Mouse (Mus musculus) 3134 (cell line): ENCODE data around the gene Mcts2.

Experiments
- DNase-seq: peaks from one replicate; pipeline ENCODE4 v3.0.0-alpha.2; 2011; ENCODE audit warnings: low spot score; ENCODE audit not compliant: insufficient read length; ENCODE audit errors: extremely low read depth

Gene Mcts2

DNA sequence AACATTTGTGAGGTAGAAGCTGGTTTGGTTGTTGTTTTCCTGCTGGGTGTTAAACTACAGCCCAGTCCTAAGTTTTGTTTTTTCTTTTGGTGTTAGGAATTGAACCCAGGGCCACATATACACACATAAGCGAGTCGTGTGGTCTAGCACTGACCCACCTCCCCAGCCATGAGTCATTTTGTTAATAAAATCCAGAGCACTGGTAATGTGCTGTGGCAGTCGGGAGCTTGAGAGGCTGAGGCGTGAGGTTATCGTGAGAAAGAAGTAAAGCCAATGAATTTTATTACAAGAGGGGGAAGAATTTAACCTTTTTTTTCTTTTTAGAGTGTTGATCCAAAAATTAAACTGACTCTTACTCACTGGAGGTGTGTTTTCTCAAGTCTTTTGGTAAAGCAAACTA, 3.7 kb upstream of the Mcts2 start:
- DNase-seq, result no peak

DNA sequence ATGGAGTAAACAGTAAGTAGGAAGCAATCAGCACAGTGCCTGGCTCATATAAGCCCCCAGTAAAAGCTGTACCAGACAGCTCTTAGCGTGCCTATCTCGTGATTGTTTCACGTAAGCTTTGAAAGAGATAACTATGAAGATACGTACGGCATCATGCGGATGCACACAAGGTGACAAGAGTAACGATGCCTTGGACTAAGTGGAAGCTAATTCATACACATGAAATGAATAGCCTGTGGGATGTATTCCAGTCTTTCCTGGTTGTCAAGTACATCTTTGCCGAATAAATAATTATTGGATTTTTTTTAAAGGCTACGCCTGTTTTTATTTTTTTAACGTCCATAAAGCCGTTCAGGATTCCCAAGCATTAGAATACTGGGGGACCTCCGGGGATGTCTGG, 436 bp upstream of the Mcts2 start:
- DNase-seq, result no peak

DNA sequence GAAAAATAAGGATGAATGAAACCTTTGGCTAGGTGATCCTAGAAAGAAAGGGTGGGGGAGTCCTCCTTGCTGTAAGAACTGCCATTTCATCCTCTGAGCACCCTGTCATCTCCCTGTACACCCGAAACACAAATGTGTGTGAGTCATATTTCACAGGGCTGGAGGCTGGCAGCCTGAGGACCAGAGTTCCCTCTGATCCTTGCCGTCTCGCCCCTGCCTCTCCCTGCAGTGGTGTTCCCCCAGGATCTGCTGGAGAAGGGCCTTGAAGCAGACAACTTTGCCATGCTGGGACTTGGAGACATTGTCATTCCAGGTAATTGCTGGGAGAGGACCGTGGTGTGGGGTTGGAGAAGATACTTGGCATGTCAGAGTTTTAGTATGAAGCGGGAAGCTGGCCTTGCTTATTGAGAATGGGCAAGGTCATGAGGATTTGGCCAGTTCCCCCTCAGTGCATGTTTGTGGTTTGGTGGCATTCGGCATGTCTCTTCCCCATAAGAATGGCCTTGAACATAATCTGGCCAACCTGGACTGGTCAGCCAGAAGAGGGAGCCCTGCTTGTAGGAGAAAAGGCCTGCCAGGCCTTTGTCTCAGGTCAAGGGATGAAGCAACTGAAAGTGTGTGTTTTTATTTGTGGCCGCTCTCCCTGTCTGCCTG, 4.9 kb downstream of the Mcts2 start:
- peak; percentile 71 for DNase-seq

DNA sequence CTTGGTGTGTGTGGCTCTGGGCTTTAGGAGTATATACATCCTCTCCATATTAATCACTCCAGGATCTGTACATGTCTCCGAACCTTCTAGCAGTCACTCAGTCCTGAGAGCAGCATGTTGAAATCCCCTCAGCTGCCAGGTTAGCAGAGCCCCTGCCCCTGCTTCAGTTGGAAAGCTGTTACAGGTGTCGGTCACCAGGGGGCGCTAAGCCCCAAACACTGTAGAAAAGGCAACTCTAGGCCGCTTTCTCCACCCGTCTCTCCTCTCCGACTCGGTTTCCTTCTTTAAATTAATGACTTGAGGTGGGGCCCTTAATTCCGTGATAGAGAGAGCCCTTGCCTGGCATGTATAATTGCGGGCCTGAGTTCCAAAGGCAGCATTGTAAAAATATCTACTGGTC, 6.4 kb downstream of the Mcts2 start:
- DNase-seq, result no peak

DNA sequence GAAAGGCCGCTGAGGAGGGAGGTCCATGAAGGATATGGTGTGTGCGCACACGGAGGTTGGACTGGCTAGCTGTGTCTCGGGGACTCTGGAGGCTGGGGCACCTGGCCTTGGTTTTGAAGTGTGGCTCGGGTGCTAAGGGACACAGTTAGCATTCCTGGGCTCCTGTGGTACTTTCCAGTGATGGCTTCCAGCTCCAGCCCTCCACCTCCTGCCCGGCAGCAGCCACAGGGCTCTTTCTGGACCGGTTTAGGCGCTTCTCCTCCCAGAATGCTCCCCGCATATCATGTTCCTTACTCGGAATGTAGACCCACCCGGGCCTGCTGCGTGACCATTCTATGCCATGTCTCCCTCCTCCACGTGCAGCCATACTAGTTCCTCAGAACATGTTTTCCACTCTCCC, 6.9 kb downstream of the Mcts2 start:
- DNase-seq, result no peak

DNA sequence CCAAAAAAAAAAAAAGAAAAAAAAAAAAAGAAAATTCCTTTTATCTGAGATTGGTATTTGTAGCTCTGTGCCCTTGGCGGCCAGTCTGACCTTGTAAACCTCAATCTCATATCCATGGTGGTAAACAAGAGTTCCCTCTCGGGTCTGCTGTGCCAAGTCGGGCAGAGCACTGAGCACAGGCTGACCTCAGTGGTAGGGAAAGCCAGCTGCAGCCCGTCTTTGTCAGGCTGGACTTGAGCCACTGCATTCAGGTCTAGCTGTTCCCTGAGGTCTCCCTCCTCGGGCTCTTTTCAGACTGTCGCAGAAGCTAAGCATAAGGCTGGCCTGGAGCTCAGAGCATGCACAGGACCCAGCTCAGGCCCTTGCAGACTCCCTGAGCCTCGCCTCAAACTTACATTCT, 7.9 kb downstream of the Mcts2 start:
- DNase-seq, result no peak

DNA sequence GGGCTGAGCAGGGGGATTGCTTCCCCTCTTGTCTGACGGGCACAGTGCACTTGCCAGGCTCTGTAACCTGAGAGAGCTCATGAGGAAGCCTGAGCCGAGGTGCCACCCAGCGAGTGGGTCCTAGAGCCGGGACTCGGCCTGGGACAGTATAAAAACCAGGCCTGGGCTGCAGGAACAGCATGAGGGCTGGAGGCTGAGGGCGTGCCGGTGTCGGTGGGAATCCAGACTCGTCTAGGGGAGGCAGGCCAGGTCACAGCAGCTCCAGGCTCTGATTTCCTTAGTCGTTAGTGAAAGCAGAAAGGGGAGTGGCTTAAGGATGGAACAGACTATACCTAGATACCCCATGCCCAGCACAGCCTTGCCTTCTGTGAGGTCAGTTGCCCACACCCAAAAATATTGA, 9.2 kb downstream of the Mcts2 start:
- no peak for DNase-seq

DNA sequence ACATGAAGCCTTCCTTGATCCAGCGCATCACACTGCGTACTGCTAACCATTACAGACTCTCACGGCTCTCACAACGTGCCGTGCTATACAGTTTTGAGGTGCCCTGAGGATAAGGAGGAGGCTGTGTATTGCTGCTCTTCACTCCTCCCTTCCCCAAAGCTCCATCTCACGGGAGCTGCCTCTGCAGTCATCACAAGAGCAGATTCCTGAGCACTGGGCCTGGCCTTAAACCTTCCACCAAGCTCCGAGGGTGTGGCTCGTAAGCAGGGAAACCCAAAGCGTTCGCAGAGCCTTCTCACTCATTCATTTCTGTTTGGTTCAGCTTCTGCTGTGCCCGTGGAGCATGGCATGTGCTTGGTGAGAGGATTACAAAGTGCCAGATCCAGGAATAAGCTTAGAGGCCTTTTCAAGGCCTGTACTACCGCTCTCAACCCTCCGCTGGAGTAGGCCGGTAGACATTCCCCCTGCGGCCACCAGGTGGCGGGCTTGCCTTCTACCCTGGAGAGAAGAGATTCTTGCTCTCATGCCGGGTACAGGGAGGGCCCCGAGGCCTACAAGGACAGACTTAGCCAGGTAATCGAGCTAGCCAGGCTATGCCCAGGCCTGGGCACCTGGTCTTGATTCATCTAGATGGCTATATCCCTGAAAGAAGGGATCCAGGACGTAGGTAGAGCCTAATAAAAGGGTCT, 9.8 kb downstream of the Mcts2 start:
- DNase-seq, result peak; percentile 72

DNA sequence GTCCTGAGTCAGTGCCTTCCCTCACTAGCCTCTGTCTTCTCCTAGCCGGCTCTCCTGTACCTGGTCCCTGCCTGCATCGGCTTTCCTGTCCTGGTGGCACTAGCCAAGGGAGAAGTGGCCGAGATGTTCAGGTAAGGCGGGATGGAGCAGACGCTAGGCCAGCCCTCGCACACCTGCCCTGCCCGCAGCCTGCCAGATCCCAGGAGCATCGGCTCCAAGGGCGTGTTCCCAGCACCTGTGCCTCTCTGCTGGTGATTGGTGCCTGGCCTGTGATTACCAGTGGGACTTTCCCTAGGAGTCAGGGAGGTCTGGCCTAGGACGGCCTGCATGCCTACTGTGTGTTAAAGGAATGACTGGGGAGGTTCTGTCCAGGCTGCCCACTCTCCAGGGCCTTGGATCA, 13.3 kb downstream of the Mcts2 start:
- no peak for DNase-seq

DNA sequence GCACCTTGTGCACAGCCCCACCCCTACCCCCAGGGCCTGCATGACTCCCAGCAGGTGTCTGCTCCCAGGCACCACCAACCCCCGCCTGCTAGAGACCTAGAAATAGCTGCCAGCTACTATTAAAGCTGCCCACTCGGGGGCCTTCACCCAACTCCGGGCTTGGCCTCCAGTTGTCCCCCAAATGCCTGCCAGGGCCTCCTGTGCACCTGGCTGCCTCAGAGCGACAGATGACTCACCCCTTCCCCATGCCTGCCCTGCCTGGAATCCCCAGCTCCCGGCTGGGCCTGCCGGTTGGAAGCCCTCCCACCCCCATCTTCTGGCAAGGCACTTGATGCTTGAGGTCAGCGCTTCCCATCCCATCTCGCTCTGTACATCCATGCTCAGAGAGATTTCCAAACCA, 13.9 kb downstream of the Mcts2 start:
- no peak for DNase-seq

DNA sequence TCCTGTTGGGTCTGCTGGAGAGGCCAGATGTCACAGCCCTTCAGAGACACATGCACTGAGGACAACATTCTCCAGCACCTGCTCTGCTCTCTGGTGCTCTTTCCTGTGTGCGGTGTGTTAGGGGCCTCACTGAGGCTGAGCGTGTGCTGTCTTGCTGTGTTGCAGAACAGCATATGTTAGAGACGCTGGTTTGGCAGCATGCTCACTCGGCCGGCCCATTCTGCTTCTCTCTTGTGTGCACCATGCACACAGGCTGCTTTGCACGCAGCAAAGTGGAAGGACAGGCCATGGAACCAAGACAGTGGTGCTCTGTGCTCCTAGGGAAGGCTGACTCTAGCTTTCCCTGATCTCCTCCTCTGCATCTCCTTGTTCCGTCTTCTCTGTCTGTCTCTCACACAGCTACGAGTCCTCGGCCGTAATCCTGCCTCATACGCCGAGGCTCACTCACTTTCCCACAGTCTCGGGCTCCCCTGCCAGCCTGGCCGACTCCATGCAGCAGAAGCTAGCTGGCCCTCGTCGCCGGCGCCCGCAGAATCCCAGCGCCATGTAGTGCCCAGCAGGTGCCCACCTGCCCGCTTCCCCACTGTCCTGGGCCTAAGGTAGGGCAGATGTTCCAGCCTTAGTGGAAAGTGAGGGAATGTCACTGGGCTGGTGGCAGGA, 16.9 kb downstream of the Mcts2 start:
- no peak for DNase-seq

DNA sequence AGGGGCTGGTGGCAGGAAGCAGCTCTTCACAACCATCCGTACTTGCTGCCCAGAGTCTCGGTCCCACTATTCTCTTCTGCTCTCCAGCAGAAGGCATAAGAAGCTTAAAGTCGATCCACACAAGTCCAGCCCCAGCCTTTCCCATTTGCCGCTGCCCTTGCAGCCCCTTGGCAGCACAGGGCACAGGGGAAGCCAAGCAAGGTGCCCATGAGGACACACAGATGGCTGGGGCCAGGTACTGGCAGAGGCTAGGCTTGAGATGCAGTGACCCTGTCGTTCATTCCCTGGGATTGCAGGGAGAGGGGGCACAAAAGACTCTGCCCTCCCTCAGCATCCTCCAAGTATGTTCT, 17.4 kb downstream of the Mcts2 start:
- DNase-seq, result no peak

DNA sequence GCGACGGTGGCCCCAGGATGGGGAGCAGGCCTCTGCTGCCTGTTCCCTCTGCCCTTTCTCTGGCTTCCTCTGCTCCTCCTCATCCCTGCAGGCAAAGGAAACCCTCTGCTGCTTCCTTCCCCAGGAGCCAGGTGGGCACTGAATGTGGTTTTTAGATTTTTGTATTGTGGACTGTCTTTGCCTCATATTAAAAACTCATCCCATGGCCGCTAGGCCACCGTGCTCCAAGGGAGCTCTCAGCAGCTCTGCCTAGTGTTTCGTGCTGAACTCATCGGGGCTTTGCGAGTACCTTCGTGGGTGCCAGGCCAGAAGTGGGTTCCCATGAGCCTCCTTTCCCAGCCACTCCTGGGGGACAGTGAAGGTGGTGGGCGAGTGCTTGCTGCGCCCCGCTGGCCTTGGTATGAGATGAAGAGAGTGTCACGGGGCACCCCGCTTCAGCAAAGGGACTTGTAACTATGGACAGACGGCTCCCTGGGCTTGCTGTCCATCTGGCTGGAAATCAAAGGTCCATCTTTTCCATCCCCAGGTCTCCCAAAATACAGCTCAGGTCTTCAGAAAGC, 18.1 kb downstream of the Mcts2 start:
- DNase-seq, result no peak

DNA sequence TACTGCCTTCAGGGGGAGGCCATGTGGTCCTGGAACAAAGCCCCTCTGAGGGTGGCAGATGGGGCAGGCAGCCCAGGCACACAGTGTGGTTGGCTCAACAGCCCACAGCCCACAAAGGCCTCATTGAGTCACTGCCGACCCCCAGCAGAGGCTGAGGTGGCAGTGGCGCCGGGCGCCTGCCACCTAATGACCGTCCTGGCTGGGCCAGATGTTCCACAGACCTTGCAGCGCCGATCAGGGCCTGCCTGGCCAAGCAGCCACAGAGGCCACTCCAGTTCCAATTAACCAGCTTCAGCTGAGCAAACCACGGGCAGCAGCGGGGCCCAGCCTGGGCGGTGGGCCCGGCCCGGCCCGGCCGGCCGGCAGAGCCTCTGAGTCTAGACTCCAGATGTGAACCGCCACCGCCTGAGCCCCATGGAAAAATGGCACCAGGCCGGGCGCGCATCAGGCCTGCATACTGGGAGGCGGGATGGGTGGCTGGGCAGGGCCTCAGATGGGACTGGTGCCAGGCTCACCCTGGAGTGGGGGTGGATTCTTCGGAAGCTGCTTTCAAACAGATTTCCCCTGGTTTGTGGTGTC, 19.2 kb downstream of the Mcts2 start:
- no peak for DNase-seq

DNA sequence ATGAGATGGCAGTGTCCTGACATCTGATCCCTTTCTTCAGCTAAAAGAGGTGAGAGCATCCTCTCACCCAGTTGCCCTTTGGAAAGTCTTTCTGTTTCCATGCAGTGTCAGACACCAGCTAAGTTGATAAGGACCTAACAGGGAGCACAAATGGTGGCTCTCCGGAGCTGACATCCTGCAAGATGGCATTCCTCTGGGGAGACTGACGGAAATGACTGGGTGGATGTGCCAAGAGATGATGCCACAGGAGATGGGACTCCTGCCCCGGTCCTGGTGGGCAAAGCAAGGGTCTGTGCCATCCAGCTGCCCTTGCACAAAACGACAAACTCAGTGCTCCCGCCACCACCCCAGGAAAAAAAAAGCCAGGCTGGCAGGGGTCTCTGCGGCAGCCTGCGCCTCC, 20.4 kb downstream of the Mcts2 start:
- DNase-seq, result no peak

DNA sequence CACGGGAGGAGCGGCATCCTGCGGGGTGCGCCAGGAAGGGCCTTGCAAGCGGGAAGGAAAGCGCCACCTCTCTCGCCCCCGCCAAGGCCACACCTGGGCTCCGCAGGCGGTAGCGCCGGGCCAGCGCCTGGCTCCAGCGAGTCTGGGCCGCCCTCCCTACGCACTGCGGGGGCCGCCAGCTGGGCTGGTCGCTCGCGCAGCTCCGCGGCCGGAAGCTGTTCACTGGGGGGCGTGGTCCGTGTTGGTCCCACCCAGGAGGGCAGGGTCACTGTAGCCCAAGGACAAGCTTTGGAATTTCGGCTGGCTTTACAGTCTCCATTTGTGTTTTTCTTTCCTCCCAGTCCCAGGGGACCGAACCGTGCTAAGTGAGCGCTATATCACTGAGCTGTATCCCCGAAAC, 20.8 kb downstream of the Mcts2 start:
- no peak for DNase-seq

DNA sequence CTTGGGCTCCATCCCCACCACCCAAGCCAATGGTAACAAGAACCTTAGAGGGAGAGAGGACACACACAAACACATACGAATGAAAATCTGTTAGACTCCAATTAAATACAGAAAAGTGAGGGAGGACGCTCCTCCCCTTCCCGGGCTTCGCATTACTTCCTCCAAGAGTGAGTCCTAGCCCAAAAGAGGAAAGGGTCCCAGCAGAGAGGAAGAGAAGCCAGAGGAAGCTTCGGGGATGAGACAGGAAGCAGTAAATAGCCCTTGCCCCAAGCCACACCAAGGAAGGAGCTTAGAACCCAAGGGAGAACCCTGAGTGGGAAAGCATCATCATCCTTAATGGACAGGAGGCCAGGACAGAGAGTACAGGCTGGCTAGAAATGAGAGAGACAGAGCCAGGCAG, 22.2 kb downstream of the Mcts2 start:
- DNase-seq, result no peak

DNA sequence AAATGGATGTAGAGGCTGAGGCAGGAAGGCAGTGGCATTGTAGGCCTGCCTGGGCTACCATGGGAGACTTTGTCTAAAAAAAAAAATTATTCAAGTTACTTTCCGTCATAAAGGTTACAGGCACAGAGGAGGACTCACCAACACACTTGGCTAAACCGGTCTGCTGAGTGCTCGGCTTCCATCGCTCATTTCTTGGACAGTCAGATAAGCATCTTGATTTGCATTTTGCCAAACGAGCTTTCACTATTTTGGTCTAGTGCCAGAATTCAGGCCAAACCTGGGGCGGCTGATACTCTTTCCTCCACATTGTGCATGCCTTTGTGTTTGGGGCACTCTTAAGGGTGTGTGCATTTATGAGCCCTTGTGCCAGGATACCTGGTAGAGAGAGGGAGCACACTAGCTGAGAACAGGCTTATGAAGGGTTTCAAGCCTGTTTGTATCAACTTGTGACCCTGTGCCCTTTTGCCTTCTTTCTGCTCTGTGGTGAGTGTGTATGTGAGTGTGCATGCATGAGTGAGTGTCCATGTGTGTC, 29.5 kb downstream of the Mcts2 start:
- no peak for DNase-seq

DNA sequence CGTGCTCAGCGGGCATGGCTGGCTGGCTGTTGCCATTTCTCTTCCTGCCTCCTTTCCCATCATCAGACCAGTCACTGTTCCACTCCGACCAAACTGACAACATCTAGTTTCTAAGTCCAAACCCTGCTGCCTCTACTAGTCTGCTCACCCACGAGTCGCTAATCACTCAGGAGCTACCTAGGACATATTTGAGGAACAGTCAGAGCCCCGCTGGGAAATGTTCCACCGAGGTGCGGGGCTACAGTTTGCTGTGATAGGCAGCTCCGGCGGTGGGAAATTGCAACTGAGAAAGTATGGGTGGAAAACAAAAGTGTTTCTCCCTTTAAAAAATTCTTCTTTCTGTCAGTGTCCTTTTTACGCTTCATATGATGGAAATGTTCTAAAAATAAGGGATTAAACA, 30.8 kb downstream of the Mcts2 start:
- DNase-seq, result no peak

DNA sequence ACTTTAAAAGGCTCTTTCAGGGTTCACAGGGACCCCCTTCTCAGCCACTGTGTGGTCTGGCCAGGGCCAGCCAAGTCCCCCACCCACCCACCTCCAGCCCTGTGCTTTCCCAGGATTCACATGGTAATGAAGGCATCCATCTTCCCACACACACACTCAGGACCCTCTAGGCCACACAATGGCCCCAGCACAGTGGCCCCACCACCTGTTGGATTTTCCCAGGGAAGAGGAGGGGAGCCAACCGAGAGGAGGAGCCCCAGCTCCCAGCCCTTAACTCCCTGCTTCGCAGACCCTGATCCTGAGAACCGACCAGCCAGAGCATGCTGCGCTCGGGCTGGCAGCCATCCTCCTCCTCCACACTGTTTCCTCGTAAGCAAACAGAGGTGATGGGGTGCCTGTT, 31.2 kb downstream of the Mcts2 start:
- DNase-seq, result no peak

DNA sequence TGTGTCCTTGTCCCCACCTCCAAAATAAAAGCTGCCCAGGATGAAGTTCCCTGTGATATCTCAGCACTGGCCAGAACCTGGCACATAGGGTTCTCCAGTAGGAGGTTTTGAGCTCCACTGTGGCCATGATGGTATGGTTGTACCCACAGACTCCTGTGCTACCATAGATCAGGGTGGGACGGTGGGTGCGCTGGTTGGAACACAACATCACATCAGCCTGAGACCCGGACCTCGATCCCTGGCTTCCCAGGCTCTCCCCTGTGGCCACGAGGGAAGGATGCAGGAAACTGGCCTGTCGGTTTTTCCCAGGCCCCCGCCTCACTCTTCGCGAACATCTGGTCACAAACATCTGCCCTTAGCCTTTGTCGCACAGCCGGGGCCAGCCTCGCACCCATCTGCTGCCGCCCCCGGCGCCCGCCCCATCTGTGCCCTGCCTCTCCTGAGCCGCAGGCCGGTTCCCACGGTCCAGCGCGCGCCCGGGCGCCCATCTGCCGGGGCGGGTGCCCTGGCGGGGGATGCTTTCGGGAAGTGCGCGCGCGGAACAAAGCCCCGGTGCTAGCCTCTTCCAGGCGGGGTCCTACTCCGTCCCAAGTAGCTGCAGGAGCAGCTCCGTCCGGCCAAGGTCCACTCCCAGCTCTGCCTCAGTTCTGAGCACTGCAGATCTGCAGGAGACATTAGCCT, 37.0 kb downstream of the Mcts2 start:
- no peak for DNase-seq
